Mouse (Mus musculus) monocyte, adult 2 months (primary cell): ENCODE data around the gene Hils1.
A peak's percentile ranks its signal among the peaks of the same experiment; 100 is the strongest.

Source experiments
- DNase-seq, 2 experiments: peaks; one replicate each; pipeline ENCODE4 v3.0.0; 2022; ENCODE audit warnings: low spot score in 2 of 2, low read depth in 1 of 2

Gene Hils1

GRCm38 (mm10) chr11:94987851-94988250 is 20.5 kb downstream of the Hils1 start:
- DNase-seq, result no peak

- DNase-seq, result no peak
Measured at GRCm38 (mm10) chr11:94988780-94989561, 21.6 kb downstream of the Hils1 start.

GRCm38 (mm10) chr11:94989562-94990017 is 22.2 kb downstream of the Hils1 start:
- peak in 1 of 2 experiments; percentile 35 for DNase-seq

GRCm38 (mm10) chr11:94990102-94990748 is 22.8 kb downstream of the Hils1 start:
- DNase-seq, result no peak

DNA sequence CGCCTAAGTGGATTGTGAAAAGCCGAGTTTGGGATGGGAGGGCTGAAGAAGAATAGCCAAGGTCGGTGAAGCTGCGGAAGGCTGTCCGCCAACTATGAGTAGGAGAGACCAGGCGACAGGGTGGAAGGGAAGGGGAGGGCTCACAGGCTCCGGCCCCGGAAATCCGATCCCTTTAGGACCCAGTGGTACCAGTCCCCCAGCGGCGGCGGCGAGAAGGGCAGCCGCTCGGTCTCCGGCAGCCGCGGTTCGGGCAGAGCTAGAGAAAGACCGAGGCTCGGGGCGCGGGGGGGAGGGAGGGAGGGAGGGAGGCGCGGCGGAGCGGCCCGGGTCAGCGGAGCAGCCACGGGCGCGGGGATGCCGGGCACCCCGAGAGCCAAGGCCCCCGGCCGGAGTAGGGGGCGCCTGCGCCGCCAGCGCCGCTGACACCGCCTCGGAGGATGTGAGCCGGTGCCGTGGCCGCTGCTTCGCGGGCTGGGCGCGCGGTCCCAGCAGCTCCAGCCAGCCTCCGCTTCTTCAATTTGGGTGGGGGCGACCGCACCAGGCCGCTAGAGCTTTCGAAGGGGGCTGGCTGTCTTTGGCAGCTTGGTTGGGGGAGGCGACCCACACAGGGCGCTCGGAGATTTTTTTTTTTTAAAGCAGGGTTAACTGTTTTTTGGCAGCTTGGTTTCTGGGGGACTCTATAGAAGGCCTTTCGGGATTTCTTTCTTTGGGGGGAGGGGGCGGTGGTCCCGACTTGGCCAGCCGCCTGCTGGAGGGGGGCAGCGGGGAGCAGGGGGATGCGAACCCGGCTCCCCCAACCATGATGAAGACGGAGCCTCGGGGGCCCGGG is 23.6 kb downstream of the Hils1 start, which contains the start of gene Ppp1r9b:
Gene Ppp1r9b (plus strand): TSS at position 287 of the 829 bp plus-strand sequence.
- DNase-seq, result peak; percentile 68 to 86

GRCm38 (mm10) chr11:94991641-94992479 is 24.5 kb downstream of the Hils1 start:
- DNase-seq, result no peak

- DNase-seq, result no peak
Measured at GRCm38 (mm10) chr11:94992480-94992753, 25.0 kb downstream of the Hils1 start.

GRCm38 (mm10) chr11:94992754-94993606 is 25.6 kb downstream of the Hils1 start:
- DNase-seq, result peak; percentile 56 to 80

DNA sequence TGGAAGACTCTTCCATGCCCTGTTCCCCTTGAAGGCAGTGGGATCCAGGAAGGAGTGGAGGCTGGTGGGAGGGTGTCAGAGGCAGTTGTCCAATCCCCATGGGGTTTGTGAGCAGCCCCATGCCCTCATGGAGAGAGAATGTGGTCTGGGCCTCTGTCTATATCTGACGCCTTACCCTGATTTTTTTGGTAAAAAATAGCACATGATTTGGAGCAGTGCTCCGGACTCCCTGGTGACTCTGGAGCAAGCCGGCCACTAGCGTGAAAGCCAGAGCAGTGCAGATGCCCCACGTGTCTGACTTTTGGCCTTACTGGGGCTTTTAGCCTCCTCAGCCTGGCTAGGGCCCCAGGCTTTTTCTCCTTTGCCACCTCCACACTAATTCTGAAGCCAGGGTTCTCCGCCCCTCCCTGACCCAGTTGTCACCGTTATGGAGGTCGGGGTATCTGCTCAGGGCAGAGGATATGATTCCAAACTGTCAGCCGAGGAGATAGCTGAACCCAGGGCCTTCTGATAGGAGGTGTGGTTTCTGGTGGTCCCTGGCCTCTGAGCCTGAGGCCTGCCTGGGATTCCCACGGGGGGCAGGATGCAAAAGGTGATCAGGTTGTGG is 26.9 kb downstream of the Hils1 start:
- DNase-seq, result no peak

DNA sequence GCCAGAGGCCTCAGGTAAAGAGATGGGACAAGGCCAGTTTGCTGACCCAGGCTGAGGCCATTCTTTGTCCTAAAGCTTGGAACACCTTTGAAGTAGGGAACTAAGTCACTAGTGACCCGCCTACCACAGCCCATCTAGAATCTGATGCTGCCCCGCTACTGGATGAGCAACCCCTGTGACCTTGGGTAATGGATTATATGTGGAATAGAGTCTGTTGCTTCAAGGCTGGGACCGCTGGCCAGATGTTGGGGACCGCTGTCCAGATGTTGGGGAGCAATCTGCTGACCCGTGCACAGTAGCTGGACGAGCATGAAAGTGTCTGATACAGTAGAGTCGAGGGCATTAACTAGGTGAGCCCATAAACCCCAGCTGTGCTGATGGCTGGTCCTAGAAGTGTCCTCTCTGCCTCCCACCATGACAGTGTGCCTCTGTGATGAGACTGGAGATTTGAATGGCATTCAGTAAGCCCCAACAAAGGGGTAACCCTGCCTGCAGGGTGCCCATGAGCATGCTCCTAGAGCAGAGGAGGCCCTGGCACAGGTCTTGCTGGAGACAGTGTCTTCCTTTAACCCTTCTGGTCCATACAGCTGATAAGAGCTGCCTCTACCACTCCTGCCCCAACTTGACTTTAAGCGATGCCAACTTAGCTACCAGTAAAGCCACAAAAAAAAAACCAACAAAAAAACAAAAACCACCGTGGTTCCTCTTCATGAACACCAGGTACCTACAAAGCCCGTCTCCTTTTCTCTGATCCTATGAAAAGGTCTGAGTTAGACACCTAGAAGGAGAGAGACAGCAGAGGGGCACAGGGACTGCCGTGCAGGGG is 27.8 kb downstream of the Hils1 start:
- no peak for DNase-seq

- DNase-seq, result no peak
Measured at GRCm38 (mm10) chr11:94996101-94996500, 28.7 kb downstream of the Hils1 start.

GRCm38 (mm10) chr11:94996984-94997383 is 29.6 kb downstream of the Hils1 start:
- DNase-seq, result no peak

DNA sequence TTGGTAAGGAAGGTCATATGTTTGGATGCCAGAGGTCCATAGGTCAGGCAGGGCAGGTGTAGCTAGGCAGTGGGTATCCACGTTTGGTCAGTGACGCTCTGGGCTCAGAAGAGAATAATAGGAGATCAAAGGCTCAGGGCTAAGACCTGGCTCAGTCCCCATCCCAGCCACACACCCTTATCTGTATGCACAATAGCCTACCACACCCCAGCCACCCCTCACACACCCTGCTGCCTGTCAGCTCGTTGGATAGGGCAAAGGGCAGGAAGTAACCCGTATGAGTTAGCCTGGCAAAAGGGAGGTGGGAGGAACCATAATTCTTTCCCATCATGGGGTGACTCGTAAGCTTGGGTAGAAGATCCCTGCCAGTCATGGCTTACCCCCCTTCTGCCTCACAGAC is 30.2 kb downstream of the Hils1 start:
- DNase-seq, result no peak

DNA sequence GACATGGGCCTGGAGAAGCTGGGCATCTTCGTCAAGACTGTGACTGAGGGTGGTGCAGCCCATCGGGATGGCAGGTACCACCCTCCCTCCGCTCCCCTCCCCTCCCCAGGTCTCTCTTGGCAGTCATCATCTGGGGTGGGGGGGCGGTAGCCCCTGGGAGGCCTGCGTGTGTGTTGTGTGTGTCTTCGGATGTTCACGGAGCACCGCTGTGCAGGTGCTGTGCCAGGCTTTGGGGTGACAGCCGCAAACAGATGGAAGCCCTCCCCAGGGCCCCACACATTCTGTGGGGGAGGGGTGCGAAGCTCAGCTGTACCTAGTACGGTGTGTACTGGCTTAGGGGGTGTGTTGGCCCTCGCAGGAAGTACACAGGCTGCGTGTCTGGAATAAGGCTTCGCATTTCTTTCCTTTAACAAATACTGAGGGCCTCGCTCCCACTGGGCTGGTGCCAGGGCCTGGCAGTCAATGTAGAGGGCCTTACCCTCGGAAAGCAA is 30.7 kb downstream of the Hils1 start:
- no peak for DNase-seq

DNA sequence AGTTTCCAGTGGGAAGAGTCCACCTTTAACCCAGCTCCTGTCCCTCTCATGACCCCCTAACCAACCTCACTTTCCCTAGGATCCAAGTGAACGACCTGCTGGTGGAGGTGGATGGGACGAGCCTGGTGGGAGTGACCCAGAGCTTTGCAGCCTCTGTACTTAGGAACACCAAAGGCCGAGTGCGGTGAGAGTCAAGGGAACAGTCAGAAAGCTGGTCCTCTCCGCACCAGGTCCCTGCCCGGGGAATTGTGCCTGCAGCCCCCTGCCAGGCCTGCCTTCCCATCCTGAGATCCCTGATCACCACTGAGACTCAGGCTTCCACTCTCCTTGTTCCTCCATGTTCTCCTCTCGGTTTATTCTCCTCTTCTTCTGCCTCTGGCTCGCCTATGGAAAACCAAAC is 32.7 kb downstream of the Hils1 start:
- no peak for DNase-seq

DNA sequence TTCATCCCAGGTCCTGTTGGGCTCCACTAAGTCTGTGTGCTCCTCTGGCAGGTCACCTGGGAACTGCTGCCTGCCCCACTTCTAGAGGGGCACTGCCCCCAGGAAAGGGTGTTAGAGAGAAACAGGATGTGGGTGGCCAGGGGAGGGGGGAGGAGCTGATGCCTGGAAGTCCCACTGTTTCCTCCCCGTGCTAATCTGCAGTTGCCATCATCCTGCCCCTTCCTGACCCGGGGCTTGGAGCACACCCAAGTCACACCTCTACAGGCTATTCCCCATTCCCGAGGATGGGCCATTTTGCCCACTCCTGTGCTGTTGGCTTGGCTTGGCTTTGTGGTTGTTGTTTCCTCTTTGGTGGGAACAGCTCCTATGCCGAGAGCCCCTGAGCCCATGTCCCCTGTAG is 33.2 kb downstream of the Hils1 start:
- DNase-seq, result no peak

- peak in 1 of 2 experiments; percentile 38 for DNase-seq
Measured at GRCm38 (mm10) chr11:95001058-95001457, 33.7 kb downstream of the Hils1 start.

DNA sequence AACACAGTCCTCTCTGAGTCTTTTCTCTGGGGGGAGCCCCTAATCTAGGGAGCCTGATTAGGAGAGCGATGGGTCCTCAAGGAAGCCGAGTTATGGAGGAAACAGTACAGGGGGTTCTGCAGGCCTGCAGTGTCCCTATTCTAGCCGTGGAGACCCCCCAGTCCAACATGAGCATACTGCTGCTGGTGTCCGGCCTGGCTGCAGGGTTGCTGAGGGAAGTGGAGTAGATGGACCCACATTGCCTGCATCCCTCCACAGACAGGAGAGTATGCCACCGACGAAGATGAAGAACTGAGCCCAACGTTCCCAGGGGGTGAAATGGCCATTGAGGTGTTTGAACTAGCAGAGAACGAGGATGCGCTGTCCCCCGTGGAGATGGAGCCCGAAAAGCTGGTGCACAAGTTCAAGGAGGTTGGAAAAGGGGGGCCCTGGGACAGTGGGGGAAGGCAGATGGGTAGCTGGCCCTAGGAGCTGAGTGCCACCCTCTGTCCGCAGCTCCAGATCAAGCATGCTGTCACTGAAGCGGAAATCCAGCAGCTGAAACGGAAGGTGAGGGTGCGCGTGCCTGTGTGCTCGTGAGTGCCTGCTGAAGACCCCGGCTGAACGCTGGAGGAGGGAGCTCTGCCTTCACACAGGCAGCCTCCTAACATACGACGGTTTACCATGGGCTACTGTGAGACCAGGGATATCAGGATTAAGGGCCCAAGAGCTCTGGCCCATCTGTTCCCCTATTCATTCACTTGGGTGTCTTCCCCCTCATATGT is 34.4 kb downstream of the Hils1 start:
- DNase-seq, result no peak
